Mouse (Mus musculus): ENCODE data around the gene Zfp385b. TPM values are rescaled to one million over a fixed set of nuclear protein-coding genes. Genes with fewer than 3 reads are reported as not detected.

Zfp385b gene
- 1.7 and 2.3 TPM in 2 replicates for polyA plus RNA-seq (2014; fragmentation: Nextera tagmentation; extraction: Ambion mirVana)

- no peak within 1 kb of the TSS for H3K4me3 ChIP-seq (ENCODE audit: low read depth, low read length)
- ATAC-seq (ENCODE audit: low FRiP score) (no peak), DNase-seq (ENCODE audit: low spot score, missing footprints) (no peak)
- peaks cover 5% of the 10 kb centered on the region; the same call in 1 of the 2 replicates for H3K4me1 ChIP-seq (ENCODE audit: control insufficient read depth, insufficient read depth, low read length)
- no peak within 1 kb of the TSS for H3K9ac ChIP-seq (ENCODE audit: low read length)
- H3K36me3 ChIP-seq (ENCODE audit: control insufficient read depth, insufficient read depth, low read length) = no peaks in the 10 kb centered on the region
- no peaks in the 10 kb centered on the region; the same call in 1 of the 2 replicates for H3K9me3 ChIP-seq (ENCODE audit: control insufficient read depth, low read length)
- peaks cover 24% of the 10 kb centered on the region for H3K27me3 ChIP-seq (ENCODE audit: control insufficient read depth, insufficient read depth, low read length)
- H3K27ac ChIP-seq (ENCODE audit: low read depth, low read length) = no peak within 1 kb of the TSS
- no peak within 1 kb of the TSS for H3K4me2 ChIP-seq
Measured at GRCm38 (mm10) chr2:77819539-77819938, at the start of gene Zfp385b. Gene Zfp385b, minus strand, starts transcription at chr2:77819639.

DNA sequence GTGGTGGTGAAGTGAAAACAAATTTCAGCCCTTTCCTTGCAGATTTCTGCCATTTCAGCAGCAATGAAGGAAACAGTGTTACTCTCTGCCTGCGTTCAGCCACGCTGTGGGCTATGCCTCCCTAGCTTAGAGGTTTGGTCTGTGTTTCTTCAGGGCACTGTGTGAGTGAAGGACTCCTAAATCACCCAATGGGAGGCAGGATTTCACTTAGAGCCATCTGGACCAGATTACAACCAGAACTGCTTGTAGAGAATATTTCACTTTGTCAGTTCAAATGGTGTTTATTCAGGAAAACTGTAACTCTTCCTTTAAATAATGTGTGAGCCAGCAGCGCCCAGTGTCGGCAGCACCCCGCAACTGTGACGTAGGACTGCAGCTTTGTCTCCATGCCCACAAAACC is 44.5 kb upstream of the Zfp385b start:
- H3K4me3 ChIP-seq (ENCODE audit: low read depth, low read length) = no peak overlapping the region
- DNase-seq (ENCODE audit: low spot score, missing footprints) (no peak), ATAC-seq (ENCODE audit: low FRiP score) (no peak)
- no peaks in the 10 kb centered on the region for H3K36me3 ChIP-seq (ENCODE audit: control insufficient read depth, insufficient read depth, low read length)
- H3K9me3 ChIP-seq (ENCODE audit: control insufficient read depth, low read length) = no peaks in the 10 kb centered on the region
- no peaks in the 10 kb centered on the region for H3K27me3 ChIP-seq (ENCODE audit: control insufficient read depth, insufficient read depth, low read length)
- no peak overlapping the region for H3K9ac ChIP-seq (ENCODE audit: low read length)
- WGBS = 87% methylated on average over 6 of the region's 6 CpGs
- no peak overlapping the region for H3K27ac ChIP-seq (ENCODE audit: low read depth, low read length)
- no peaks in the 10 kb centered on the region for H3K4me1 ChIP-seq (ENCODE audit: control insufficient read depth, insufficient read depth, low read length)
- no peak overlapping the region for H3K4me2 ChIP-seq

DNA sequence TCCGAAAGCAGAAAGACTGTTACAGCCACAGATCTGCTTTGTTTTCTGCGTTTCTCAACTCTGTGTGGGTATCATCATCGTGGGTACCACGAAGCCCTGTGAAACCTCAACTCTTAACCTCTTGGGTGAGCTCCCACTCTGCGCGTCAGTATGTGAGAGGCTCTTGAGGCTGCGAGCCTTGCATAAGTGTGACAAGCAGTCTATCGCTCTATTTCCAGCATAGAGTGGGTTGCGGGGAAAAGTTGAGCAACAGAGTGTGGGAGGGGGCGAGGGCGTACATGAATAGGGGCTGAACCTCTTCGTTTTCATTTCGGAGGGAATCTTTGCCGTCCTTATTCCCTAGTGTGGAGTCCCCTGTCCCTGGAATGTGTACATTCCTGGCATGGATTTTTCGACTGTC is 44.1 kb upstream of the Zfp385b start:
- Histone ChIP-seq H3K9ac (ENCODE audit: low read length) (no peak overlapping the region), H3K27me3 (ENCODE audit: control insufficient read depth, insufficient read depth, low read length) (no peaks in the 10 kb centered on the region), H3K4me2 (no peak overlapping the region), H3K4me3 (ENCODE audit: low read depth, low read length) (no peak overlapping the region), H3K27ac (ENCODE audit: low read depth, low read length) (no peak overlapping the region), H3K9me3 (ENCODE audit: control insufficient read depth, low read length) (no peaks in the 10 kb centered on the region), H3K4me1 (ENCODE audit: control insufficient read depth, insufficient read depth, low read length) (no peaks in the 10 kb centered on the region), H3K36me3 (ENCODE audit: control insufficient read depth, insufficient read depth, low read length) (no peaks in the 10 kb centered on the region)
- WGBS = 80% methylated on average over 15 of the region's 15 CpGs
- no peak for DNase-seq (ENCODE audit: low spot score, missing footprints)
- no peak for ATAC-seq (ENCODE audit: low FRiP score)

DNA sequence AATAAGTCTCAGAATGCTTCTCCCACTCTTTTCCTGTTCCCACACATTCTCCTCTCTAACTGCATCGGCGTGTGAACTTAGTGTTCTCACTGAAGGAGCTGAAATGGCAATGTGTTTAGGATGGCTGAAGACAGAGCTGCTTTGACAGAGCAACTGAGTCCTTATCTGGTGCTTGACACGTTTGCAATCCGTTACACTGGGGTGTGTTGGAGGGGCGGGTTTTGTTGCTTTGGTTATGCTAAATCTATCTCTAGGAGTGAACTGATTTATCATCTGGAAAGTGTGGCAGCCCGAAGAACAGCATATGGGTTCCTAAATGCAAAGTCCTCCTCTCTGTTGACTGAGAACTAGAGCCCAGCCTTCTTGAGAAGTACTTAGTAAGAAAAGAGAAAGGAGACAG is 22.0 kb upstream of the Zfp385b start:
- no peak for DNase-seq (ENCODE audit: low spot score, missing footprints)
- Histone ChIP-seq H3K4me3 (ENCODE audit: low read depth, low read length) (no peak overlapping the region), H3K4me2 (no peak overlapping the region), H3K27ac (ENCODE audit: low read depth, low read length) (no peak overlapping the region), H3K9ac (ENCODE audit: low read length) (no peak overlapping the region), H3K27me3 (ENCODE audit: control insufficient read depth, insufficient read depth, low read length) (no peaks in the 10 kb centered on the region), H3K4me1 (ENCODE audit: control insufficient read depth, insufficient read depth, low read length) (no peaks in the 10 kb centered on the region), H3K36me3 (ENCODE audit: control insufficient read depth, insufficient read depth, low read length) (no peaks in the 10 kb centered on the region), H3K9me3 (ENCODE audit: control insufficient read depth, low read length) (no peaks in the 10 kb centered on the region)
- WGBS = 69% methylated on average over 6 of the region's 6 CpGs
- no peak for ATAC-seq (ENCODE audit: low FRiP score)

- no peak for ATAC-seq (ENCODE audit: low FRiP score)
Measured at GRCm38 (mm10) chr2:77839587-77839986, 20.1 kb upstream of the Zfp385b start.

GRCm38 (mm10) chr2:77838688-77839087 is 19.2 kb upstream of the Zfp385b start:
- H3K27me3 ChIP-seq (ENCODE audit: control insufficient read depth, insufficient read depth, low read length) = no peaks in the 10 kb centered on the region
- H3K27ac ChIP-seq (ENCODE audit: low read depth, low read length) = no peak overlapping the region
- ATAC-seq (ENCODE audit: low FRiP score) (no peak), DNase-seq (ENCODE audit: low spot score, missing footprints) (no peak)
- WGBS = 90% methylated on average over 1 of the region's 1 CpGs
- H3K4me3 ChIP-seq (ENCODE audit: low read depth, low read length) = no peak overlapping the region
- no peaks in the 10 kb centered on the region for H3K4me1 ChIP-seq (ENCODE audit: control insufficient read depth, insufficient read depth, low read length)
- no peaks in the 10 kb centered on the region for H3K9me3 ChIP-seq (ENCODE audit: control insufficient read depth, low read length)
- H3K9ac ChIP-seq (ENCODE audit: low read length) = no peak overlapping the region
- no peaks in the 10 kb centered on the region for H3K36me3 ChIP-seq (ENCODE audit: control insufficient read depth, insufficient read depth, low read length)
- no peak overlapping the region for H3K4me2 ChIP-seq

More at GRCm38 (mm10) chr2:77839587-77839986, 20.1 kb upstream of the Zfp385b start:
- WGBS = 90% methylated on average over 17 of the region's 17 CpGs
- no peak overlapping the region for H3K9ac ChIP-seq (ENCODE audit: low read length)
- no peak overlapping the region for H3K27ac ChIP-seq (ENCODE audit: low read depth, low read length)
- no peaks in the 10 kb centered on the region for H3K4me1 ChIP-seq (ENCODE audit: control insufficient read depth, insufficient read depth, low read length)
- no peaks in the 10 kb centered on the region for H3K36me3 ChIP-seq (ENCODE audit: control insufficient read depth, insufficient read depth, low read length)
- H3K9me3 ChIP-seq (ENCODE audit: control insufficient read depth, low read length) = no peaks in the 10 kb centered on the region
- no peak overlapping the region for H3K4me3 ChIP-seq (ENCODE audit: low read depth, low read length)
- H3K4me2 ChIP-seq = no peak overlapping the region
- H3K27me3 ChIP-seq (ENCODE audit: control insufficient read depth, insufficient read depth, low read length) = no peaks in the 10 kb centered on the region
- DNase-seq (ENCODE audit: low spot score, missing footprints) = no peak

- Histone ChIP-seq H3K4me2 (no peak overlapping the region), H3K9ac (ENCODE audit: low read length) (no peak overlapping the region), H3K27me3 (ENCODE audit: control insufficient read depth, insufficient read depth, low read length) (no peaks in the 10 kb centered on the region), H3K36me3 (ENCODE audit: control insufficient read depth, insufficient read depth, low read length) (no peaks in the 10 kb centered on the region), H3K27ac (ENCODE audit: low read depth, low read length) (no peak overlapping the region), H3K9me3 (ENCODE audit: control insufficient read depth, low read length) (no peaks in the 10 kb centered on the region), H3K4me3 (ENCODE audit: low read depth, low read length) (no peak overlapping the region), H3K4me1 (ENCODE audit: control insufficient read depth, insufficient read depth, low read length) (no peaks in the 10 kb centered on the region)
- WGBS = 64% methylated on average over 3 of the region's 3 CpGs
- DNase-seq (ENCODE audit: low spot score, missing footprints) (no peak), ATAC-seq (ENCODE audit: low FRiP score) (no peak)
Measured at GRCm38 (mm10) chr2:77835781-77836180, 16.3 kb upstream of the Zfp385b start.

DNA sequence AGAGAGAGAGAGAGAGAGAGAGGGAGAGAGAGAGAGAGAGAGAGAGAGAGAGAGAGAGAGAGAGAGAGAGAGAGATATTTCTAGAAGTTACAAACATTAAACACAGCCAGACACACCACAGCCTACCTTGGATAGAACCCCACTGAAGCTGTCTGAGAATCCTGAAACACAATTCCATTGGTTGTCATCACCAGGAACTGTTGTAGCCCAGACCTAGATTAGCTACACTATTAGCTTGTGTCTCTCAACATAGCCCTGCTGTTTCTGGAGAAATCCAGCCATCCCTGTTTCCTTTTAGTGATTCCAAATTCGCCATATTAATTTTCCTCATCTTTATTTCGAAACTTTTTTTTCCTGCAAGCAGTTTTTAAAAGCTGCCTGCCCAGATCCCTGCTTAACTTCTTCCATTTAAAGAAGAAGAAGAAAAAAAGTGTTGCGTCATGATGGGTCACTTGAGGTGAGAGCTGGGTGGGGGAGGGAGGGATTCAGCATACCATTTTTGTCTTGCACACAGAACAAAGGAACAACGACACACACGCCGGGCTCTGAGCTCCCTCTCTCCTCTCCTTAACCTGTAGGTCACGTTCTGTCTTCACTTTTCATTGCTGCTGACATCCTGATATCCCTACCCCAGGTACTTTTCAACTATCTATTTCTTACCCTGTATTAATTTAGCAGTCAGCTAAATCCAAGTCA is 6.8 kb upstream of the Zfp385b start:
- no peak for ATAC-seq (ENCODE audit: low FRiP score)
- WGBS = 58% methylated on average over 7 of the region's 7 CpGs
- Histone ChIP-seq H3K4me1 (ENCODE audit: control insufficient read depth, insufficient read depth, low read length) (no peaks in the 10 kb centered on the region), H3K4me3 (ENCODE audit: low read depth, low read length) (no peak overlapping the region), H3K9me3 (ENCODE audit: control insufficient read depth, low read length) (no peaks in the 10 kb centered on the region; the same call in 1 of the 2 replicates), H3K36me3 (ENCODE audit: control insufficient read depth, insufficient read depth, low read length) (no peaks in the 10 kb centered on the region), H3K9ac (ENCODE audit: low read length) (no peak overlapping the region), H3K27ac (ENCODE audit: low read depth, low read length) (no peak overlapping the region), H3K4me2 (no peak overlapping the region), H3K27me3 (ENCODE audit: control insufficient read depth, insufficient read depth, low read length) (no peaks in the 10 kb centered on the region)
- DNase-seq (ENCODE audit: low spot score, missing footprints) = no peak

- H3K9me3 ChIP-seq (ENCODE audit: control insufficient read depth, low read length) = no peaks in the 10 kb centered on the region; the same call in 1 of the 2 replicates
- WGBS = 84% methylated on average over 5 of the region's 5 CpGs
- H3K9ac ChIP-seq (ENCODE audit: low read length) = no peak overlapping the region
- H3K4me3 ChIP-seq (ENCODE audit: low read depth, low read length) = no peak overlapping the region
- ATAC-seq (ENCODE audit: low FRiP score) (no peak), DNase-seq (ENCODE audit: low spot score, missing footprints) (no peak)
- no peaks in the 10 kb centered on the region for H3K36me3 ChIP-seq (ENCODE audit: control insufficient read depth, insufficient read depth, low read length)
- H3K27me3 ChIP-seq (ENCODE audit: control insufficient read depth, insufficient read depth, low read length) = peaks cover 4% of the 10 kb centered on the region
- H3K4me1 ChIP-seq (ENCODE audit: control insufficient read depth, insufficient read depth, low read length) = no peaks in the 10 kb centered on the region
- no peak overlapping the region for H3K4me2 ChIP-seq
- no peak overlapping the region for H3K27ac ChIP-seq (ENCODE audit: low read depth, low read length)
Measured at GRCm38 (mm10) chr2:77823026-77823425, 3.6 kb upstream of the Zfp385b start.

All from midbrain, embryonic 11.5 days (tissue).